Mouse (Mus musculus): ENCODE measurements around the gene Pmpca. TPM values are rescaled to one million over a fixed set of nuclear protein-coding genes. Genes with fewer than 3 reads are reported as not detected.

Pmpca gene
- polyA plus RNA-seq, 1 experiment: 21.2 TPM

GRCm38 (mm10) chr2:26358667-26359320 is 30.3 kb upstream of the Pmpca start:
- Histone ChIP-seq H3K27ac (ENCODE audit: insufficient read depth, low read length) (no peak overlapping the region), H3K4me3 (ENCODE audit: extremely low read depth, insufficient read depth, insufficient read length) (no peak overlapping the region), H3K27me3 (ENCODE audit: control insufficient read depth, insufficient read depth, low read length) (no peaks in the 10 kb centered on the region), H3K36me3 (ENCODE audit: control insufficient read depth, insufficient read depth, low read length) (no peaks in the 10 kb centered on the region), H3K4me1 (ENCODE audit: control insufficient read depth, insufficient read depth, insufficient read length) (no peaks in the 10 kb centered on the region)
- WGBS: 90% methylated on average over 13 of the region's 13 CpGs
- no peak for TF ChIP-seq CTCF (IDR thresholded peaks at IDR 0.05; ENCODE audit: extremely low read depth, insufficient read depth, insufficient read length, insufficient replicate concordance)
- no peak for TF ChIP-seq POLR2A (IDR thresholded peaks at IDR 0.05; ENCODE audit: low read depth, low read length)
- no peak for DNase-seq (ENCODE audit: low read depth in 1 of 2, low spot score in 2 of 2)

DNA sequence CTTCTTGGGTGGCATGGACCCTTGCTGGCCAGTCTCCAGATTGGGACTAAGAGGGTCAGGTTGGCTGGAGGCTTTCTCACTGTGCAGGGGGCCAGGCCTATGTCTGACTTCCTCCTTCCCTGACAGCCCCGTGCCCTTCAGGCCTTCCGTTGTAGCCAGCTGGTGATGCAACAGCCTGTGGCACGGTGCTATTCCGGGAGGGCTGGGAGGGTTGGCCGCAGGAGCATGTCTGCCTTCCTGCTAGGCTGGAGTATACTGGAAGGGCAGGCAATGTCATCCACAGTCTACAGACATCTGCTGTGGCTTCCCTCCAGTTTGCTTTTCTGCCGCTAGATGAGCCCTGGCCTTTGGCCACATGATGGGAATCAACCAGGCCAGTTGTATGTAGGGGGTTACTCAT is 29.2 kb upstream of the Pmpca start:
- 21% methylated on average over 6 of the region's 6 CpGs for WGBS
- DNase-seq (ENCODE audit: low read depth in 1 of 2, low spot score in 2 of 2): no peak

DNA sequence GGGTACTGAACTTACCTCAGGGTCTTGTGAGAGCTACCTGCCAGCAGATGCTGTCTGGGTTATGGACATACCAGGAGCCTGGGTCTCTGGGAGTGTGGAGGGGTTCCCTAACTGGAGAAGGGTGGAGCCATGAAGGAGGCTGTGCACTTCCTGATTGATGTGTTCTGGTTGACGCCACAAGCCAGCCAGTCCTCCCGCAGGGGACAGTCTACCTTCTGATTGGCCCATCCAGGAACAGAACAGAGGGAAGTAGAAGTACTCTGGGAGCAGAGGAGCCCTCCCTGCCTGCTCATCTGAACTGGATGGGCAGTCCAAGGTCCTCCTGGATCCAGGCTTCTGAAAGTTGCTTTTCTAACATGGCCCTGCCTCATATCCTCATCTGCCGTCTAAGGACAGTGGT is 28.4 kb upstream of the Pmpca start, which contains the start of gene Card9:
Gene Card9 (minus strand): TSS at position 147 of the 400 bp plus-strand sequence.
- Histone ChIP-seq H3K27me3 (ENCODE audit: control insufficient read depth, insufficient read depth, low read length) (no peaks in the 10 kb centered on the region), H3K4me3 (ENCODE audit: extremely low read depth, insufficient read depth, insufficient read length) (peak within 1 kb of the TSS; percentile 7; the same call in 1 of the 2 replicates), H3K36me3 (ENCODE audit: control insufficient read depth, insufficient read depth, low read length) (peaks cover 6% of the 10 kb centered on the region; the same call in 1 of the 2 replicates), H3K27ac (ENCODE audit: insufficient read depth, low read length) (no peak within 1 kb of the TSS; the same call in 1 of the 2 replicates), H3K4me1 (ENCODE audit: control insufficient read depth, insufficient read depth, insufficient read length) (no peaks in the 10 kb centered on the region)
- no peak for DNase-seq (ENCODE audit: low read depth in 1 of 2, low spot score in 2 of 2)
- TF ChIP-seq POLR2A (IDR thresholded peaks at IDR 0.05; ENCODE audit: low read depth, low read length) (no peak), CTCF (IDR thresholded peaks at IDR 0.05; ENCODE audit: extremely low read depth, insufficient read depth, insufficient read length, insufficient replicate concordance) (no peak)
- 49% methylated on average over 3 of the region's 3 CpGs for WGBS

More for the DNA sequence above, 29.2 kb upstream of the Pmpca start:
- TF ChIP-seq POLR2A (IDR thresholded peaks at IDR 0.05; ENCODE audit: low read depth, low read length) (no peak), CTCF (IDR thresholded peaks at IDR 0.05; ENCODE audit: extremely low read depth, insufficient read depth, insufficient read length, insufficient replicate concordance) (no peak)
- Histone ChIP-seq H3K27me3 (ENCODE audit: control insufficient read depth, insufficient read depth, low read length) (no peaks in the 10 kb centered on the region), H3K4me1 (ENCODE audit: control insufficient read depth, insufficient read depth, insufficient read length) (no peaks in the 10 kb centered on the region), H3K4me3 (ENCODE audit: extremely low read depth, insufficient read depth, insufficient read length) (peak overlapping the region; percentile 7; the same call in 1 of the 2 replicates), H3K36me3 (ENCODE audit: control insufficient read depth, insufficient read depth, low read length) (no peaks in the 10 kb centered on the region), H3K27ac (ENCODE audit: insufficient read depth, low read length) (no peak overlapping the region; the same call in 1 of the 2 replicates)

GRCm38 (mm10) chr2:26362991-26363390 is 26.1 kb upstream of the Pmpca start:
- no peak for TF ChIP-seq CTCF (IDR thresholded peaks at IDR 0.05; ENCODE audit: extremely low read depth, insufficient read depth, insufficient read length, insufficient replicate concordance)
- no peak for TF ChIP-seq POLR2A (IDR thresholded peaks at IDR 0.05; ENCODE audit: low read depth, low read length)
- H3K27me3 ChIP-seq (ENCODE audit: control insufficient read depth, insufficient read depth, low read length): no peaks in the 10 kb centered on the region
- no peak overlapping the region for H3K4me3 ChIP-seq (ENCODE audit: extremely low read depth, insufficient read depth, insufficient read length)
- H3K27ac ChIP-seq (ENCODE audit: insufficient read depth, low read length): no peak overlapping the region
- DNase-seq (ENCODE audit: low read depth in 1 of 2, low spot score in 2 of 2): no peak
- no peaks in the 10 kb centered on the region for H3K4me1 ChIP-seq (ENCODE audit: control insufficient read depth, insufficient read depth, insufficient read length)
- peaks cover 19% of the 10 kb centered on the region for H3K36me3 ChIP-seq (ENCODE audit: control insufficient read depth, insufficient read depth, low read length)
- WGBS: 91% methylated on average over 5 of the region's 5 CpGs

- no peaks in the 10 kb centered on the region for H3K4me1 ChIP-seq (ENCODE audit: control insufficient read depth, insufficient read depth, insufficient read length)
Measured at GRCm38 (mm10) chr2:26363481-26363880, 25.7 kb upstream of the Pmpca start.

DNA sequence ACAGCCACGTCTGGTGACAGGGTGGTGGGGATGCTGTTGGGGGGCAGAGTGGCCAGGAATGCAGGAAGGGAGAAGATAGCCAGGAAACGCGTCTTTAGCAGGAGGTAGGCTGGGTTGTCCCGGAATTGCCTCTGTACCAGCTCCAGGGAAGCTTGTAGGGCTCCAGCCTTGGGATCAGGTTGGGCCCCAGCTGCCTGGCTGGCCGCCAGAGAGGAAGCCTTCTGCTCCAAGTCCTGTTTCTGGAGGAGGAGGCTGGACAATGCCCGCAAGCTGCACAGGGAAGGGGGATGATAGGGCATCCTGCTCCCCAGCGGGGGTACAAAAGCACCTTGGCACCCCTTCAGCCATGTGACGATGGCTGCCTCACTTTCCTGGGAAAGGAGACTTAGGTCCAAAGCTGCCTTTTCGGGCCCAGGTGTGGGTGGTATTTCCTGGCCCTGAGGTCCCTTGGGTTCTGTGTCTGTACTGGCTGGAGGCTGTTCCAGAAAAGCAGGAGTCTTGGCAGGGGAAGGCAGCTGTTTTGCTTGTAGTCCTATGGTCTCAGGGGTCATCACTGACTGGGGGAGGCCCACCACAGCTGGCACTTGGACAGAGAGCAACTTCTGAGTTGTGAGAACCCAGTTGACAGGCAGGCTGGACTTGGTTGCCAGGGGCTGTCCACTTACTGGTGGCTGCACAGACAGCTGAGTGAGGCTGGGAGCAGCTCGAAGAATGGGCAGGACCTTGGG is 24.2 kb upstream of the Pmpca start:
- H3K27me3 ChIP-seq (ENCODE audit: control insufficient read depth, insufficient read depth, low read length): no peaks in the 10 kb centered on the region
- no peak for DNase-seq (ENCODE audit: low read depth in 1 of 2, low spot score in 2 of 2)
- H3K4me3 ChIP-seq (ENCODE audit: extremely low read depth, insufficient read depth, insufficient read length): no peak overlapping the region
- WGBS: 82% methylated on average over 10 of the region's 10 CpGs
- H3K36me3 ChIP-seq (ENCODE audit: control insufficient read depth, insufficient read depth, low read length): peaks cover 35% of the 10 kb centered on the region
- no peak overlapping the region for H3K27ac ChIP-seq (ENCODE audit: insufficient read depth, low read length)
- TF ChIP-seq POLR2A (IDR thresholded peaks at IDR 0.05; ENCODE audit: low read depth, low read length) (no peak), CTCF (IDR thresholded peaks at IDR 0.05; ENCODE audit: extremely low read depth, insufficient read depth, insufficient read length, insufficient replicate concordance) (no peak)
- H3K4me1 ChIP-seq (ENCODE audit: control insufficient read depth, insufficient read depth, insufficient read length): no peaks in the 10 kb centered on the region

More at GRCm38 (mm10) chr2:26363481-26363880, 25.7 kb upstream of the Pmpca start:
- H3K27me3 ChIP-seq (ENCODE audit: control insufficient read depth, insufficient read depth, low read length): no peaks in the 10 kb centered on the region
- peaks cover 24% of the 10 kb centered on the region for H3K36me3 ChIP-seq (ENCODE audit: control insufficient read depth, insufficient read depth, low read length)
- no peak overlapping the region for H3K27ac ChIP-seq (ENCODE audit: insufficient read depth, low read length)
- DNase-seq (ENCODE audit: low read depth in 1 of 2, low spot score in 2 of 2): no peak
- 94% methylated on average over 5 of the region's 5 CpGs for whole genome bisulfite sequencing
- TF ChIP-seq CTCF (IDR thresholded peaks at IDR 0.05; ENCODE audit: extremely low read depth, insufficient read depth, insufficient read length, insufficient replicate concordance): no peak
- no peak for TF ChIP-seq POLR2A (IDR thresholded peaks at IDR 0.05; ENCODE audit: low read depth, low read length)
- no peak overlapping the region for H3K4me3 ChIP-seq (ENCODE audit: extremely low read depth, insufficient read depth, insufficient read length)

Data from spleen, adult 2 months (tissue).